Mouse (Mus musculus): ENCODE measurements around the gene Mvb12b.

GRCm38 (mm10) chr2:33931161-33931560 is 43.4 kb upstream of the Mvb12b start:
- TF ChIP-seq CTCF (IDR thresholded peaks at IDR 0.05; ENCODE audit: insufficient read depth, low read length) = no peak
- no peak for TF ChIP-seq POLR2A (IDR thresholded peaks at IDR 0.05; ENCODE audit: borderline replicate concordance, extremely low read depth, low read depth, low read length)
